Mouse (Mus musculus) forebrain, embryonic 11.5 days (tissue): ENCODE results near the gene Tlr13. TPM values are rescaled to one million over a fixed set of nuclear protein-coding genes. Genes with fewer than 3 reads are reported as not detected.

Experiments
- ATAC-seq: fragments of 200-750 bp; cut with Nextera tagmentation; replicated peaks from 2 replicates; pipeline ENCODE4 v1.8.0; 2017; ENCODE audit warnings: moderate TSS enrichment; ENCODE audit not compliant: low FRiP score
- DNase-seq: peaks from one replicate; pipeline ENCODE4 v3.0.0-alpha.2; 2017; ENCODE audit warnings: low spot score
- H3K27ac ChIP-seq: fragments of 300-500 bp; sonication (generic); 2 replicates; pipeline ENCODE4 v1.5.1; 2014; ENCODE audit warnings: low read depth, low read length
- H3K27me3 ChIP-seq: fragments of 300-500 bp; sonication (generic); 2 replicates; pipeline ENCODE4 v1.6.1; 2014; ENCODE audit warnings: mild to moderate bottlenecking, low read length, mixed read lengths; ENCODE audit not compliant: control insufficient read depth, insufficient read depth
- H3K36me3 ChIP-seq: fragments of 300-500 bp; sonication (generic); 2 replicates; pipeline ENCODE4 v1.6.1; 2014; ENCODE audit warnings: mild to moderate bottlenecking, low read length, moderate library complexity, mixed read lengths; ENCODE audit not compliant: control insufficient read depth, insufficient read depth
- H3K4me1 ChIP-seq: fragments of 300-500 bp; sonication (generic); replicated peaks from 2 replicates; pipeline ENCODE4 v1.6.1; 2014; ENCODE audit warnings: low read length, mixed read lengths; ENCODE audit not compliant: control insufficient read depth, insufficient read depth
- H3K4me2 ChIP-seq: fragments of 300-500 bp; sonication (generic); 2 replicates; pipeline ENCODE4 v1.6.1; 2014; ENCODE audit warnings: low read depth, mild to moderate bottlenecking, low read length, moderate library complexity, mixed read lengths; ENCODE audit not compliant: severe bottlenecking
- H3K4me3 ChIP-seq: fragments of 300-500 bp; sonication (generic); 2 replicates; pipeline ENCODE4 v1.5.1; 2014; ENCODE audit warnings: low read depth, low read length
- H3K9ac ChIP-seq: fragments of 300-500 bp; sonication (generic); 2 replicates; pipeline ENCODE4 v1.6.1; 2014; ENCODE audit warnings: low read length
- H3K9me3 ChIP-seq: fragments of 300-500 bp; sonication (generic); 2 replicates; pipeline ENCODE4 v1.6.1; 2016; ENCODE audit warnings: low read length, mixed read lengths; ENCODE audit not compliant: control insufficient read depth
- WGBS: fragments of 180-500 bp; shearing (Covaris S2); extraction: QIAGEN DNeasy Blood & Tissue Kit; methylation state at CpG from one replicate; pipeline ENCODE4 v1.1.7; 2014; 5-methylcytosine and 5-hydroxymethylcytosine counted together
- polyA plus RNA-seq: library from polyadenylated mRNA; unstranded; fragments of >200 nt; fragmentation: Nextera tagmentation; extraction: Ambion mirVana; gene quantifications from 2 replicates; pipeline ENCODE4 v1.2.1, GENCODE M21; 2014

The Tlr13 gene
- polyA plus RNA-seq = 0.12 and 0.41 TPM in 2 replicates

GRCm38 (mm10) chrX:106142936-106143335, at the start of gene Tlr13:
Gene Tlr13, plus strand, starts transcription at chrX:106143204.
- Histone ChIP-seq H3K27me3 (no peaks in the 10 kb centered on the region), H3K4me2 (no peak within 1 kb of the TSS), H3K4me3 (no peak within 1 kb of the TSS), H3K9ac (no peak within 1 kb of the TSS), H3K4me1 (no peaks in the 10 kb centered on the region), H3K27ac (no peak within 1 kb of the TSS), H3K36me3 (no peaks in the 10 kb centered on the region), H3K9me3 (no peaks in the 10 kb centered on the region)
- DNase-seq = no peak
- WGBS = 91% methylated on average over 6 of the region's 6 CpGs
- ATAC-seq = no peak

GRCm38 (mm10) chrX:106105464-106105863, 37.5 kb upstream of the Tlr13 start:
- no peaks in the 10 kb centered on the region for H3K9me3 ChIP-seq
- no peak overlapping the region for H3K4me2 ChIP-seq
- no peaks in the 10 kb centered on the region; the same call in 1 of the 2 replicates for H3K27me3 ChIP-seq
- 68% methylated on average over 2 of the region's 2 CpGs for WGBS
- no peaks in the 10 kb centered on the region for H3K36me3 ChIP-seq
- ATAC-seq (no peak), DNase-seq (no peak)
- H3K9ac ChIP-seq = no peak overlapping the region
- no peaks in the 10 kb centered on the region for H3K4me1 ChIP-seq
- H3K4me3 ChIP-seq = no peak overlapping the region
- H3K27ac ChIP-seq = no peak overlapping the region

GRCm38 (mm10) chrX:106113881-106114280, 29.1 kb upstream of the Tlr13 start:
- no peaks in the 10 kb centered on the region for H3K4me1 ChIP-seq
- no peaks in the 10 kb centered on the region for H3K9me3 ChIP-seq
- no peaks in the 10 kb centered on the region for H3K27me3 ChIP-seq
- DNase-seq = no peak
- H3K27ac ChIP-seq = no peak overlapping the region
- no peak for ATAC-seq
- 81% methylated on average over 4 of the region's 4 CpGs for WGBS
- no peak overlapping the region for H3K4me3 ChIP-seq
- H3K4me2 ChIP-seq = no peak overlapping the region
- no peak overlapping the region for H3K9ac ChIP-seq
- no peaks in the 10 kb centered on the region for H3K36me3 ChIP-seq

- ATAC-seq (no peak), DNase-seq (no peak)
- H3K9ac ChIP-seq = no peak overlapping the region
- WGBS = 91% methylated on average over 1 of the region's 1 CpGs
- H3K9me3 ChIP-seq = no peaks in the 10 kb centered on the region
- no peaks in the 10 kb centered on the region for H3K27me3 ChIP-seq
- no peaks in the 10 kb centered on the region for H3K36me3 ChIP-seq
- no peak overlapping the region for H3K4me3 ChIP-seq
- no peak overlapping the region for H3K4me2 ChIP-seq
- H3K4me1 ChIP-seq = no peaks in the 10 kb centered on the region
- H3K27ac ChIP-seq = no peak overlapping the region
Observed at GRCm38 (mm10) chrX:106114674-106115073, 28.3 kb upstream of the Tlr13 start.

- Histone ChIP-seq H3K9ac (no peak overlapping the region), H3K4me1 (no peaks in the 10 kb centered on the region), H3K4me3 (no peak overlapping the region), H3K36me3 (no peaks in the 10 kb centered on the region; the same call in 1 of the 2 replicates), H3K9me3 (no peaks in the 10 kb centered on the region), H3K27ac (no peak overlapping the region), H3K27me3 (no peaks in the 10 kb centered on the region; the same call in 1 of the 2 replicates), H3K4me2 (no peak overlapping the region)
- 87% methylated on average over 2 of the region's 2 CpGs for WGBS
- ATAC-seq (no peak), DNase-seq (no peak)
Observed at GRCm38 (mm10) chrX:106122823-106123222, 20.2 kb upstream of the Tlr13 start.

- no peak for ATAC-seq
Observed at GRCm38 (mm10) chrX:106128283-106128682, 14.7 kb upstream of the Tlr13 start.

GRCm38 (mm10) chrX:106129877-106130276, 13.1 kb upstream of the Tlr13 start:
- H3K4me1 ChIP-seq = no peaks in the 10 kb centered on the region
- ATAC-seq = no peak
- WGBS = 92% methylated on average over 4 of the region's 4 CpGs
- H3K9ac ChIP-seq = no peak overlapping the region
- H3K27me3 ChIP-seq = no peaks in the 10 kb centered on the region; the same call in 1 of the 2 replicates
- no peaks in the 10 kb centered on the region for H3K36me3 ChIP-seq
- no peak overlapping the region for H3K4me3 ChIP-seq
- DNase-seq = no peak
- H3K9me3 ChIP-seq = no peaks in the 10 kb centered on the region
- no peak overlapping the region for H3K4me2 ChIP-seq
- H3K27ac ChIP-seq = no peak overlapping the region

More at GRCm38 (mm10) chrX:106128283-106128682, 14.7 kb upstream of the Tlr13 start:
- H3K4me1 ChIP-seq = no peaks in the 10 kb centered on the region
- no peak for DNase-seq
- H3K27me3 ChIP-seq = no peaks in the 10 kb centered on the region; the same call in 1 of the 2 replicates
- H3K36me3 ChIP-seq = no peaks in the 10 kb centered on the region
- H3K4me3 ChIP-seq = no peak overlapping the region
- 85% methylated on average over 6 of the region's 6 CpGs for WGBS
- H3K4me2 ChIP-seq = no peak overlapping the region
- no peak overlapping the region for H3K27ac ChIP-seq
- no peaks in the 10 kb centered on the region for H3K9me3 ChIP-seq
- no peak overlapping the region for H3K9ac ChIP-seq

- Histone ChIP-seq H3K9ac (no peak overlapping the region), H3K36me3 (no peaks in the 10 kb centered on the region), H3K4me2 (no peak overlapping the region), H3K27ac (no peak overlapping the region), H3K9me3 (no peaks in the 10 kb centered on the region), H3K4me3 (no peak overlapping the region), H3K4me1 (no peaks in the 10 kb centered on the region), H3K27me3 (no peaks in the 10 kb centered on the region)
- no peak for ATAC-seq
- 94% methylated on average over 3 of the region's 3 CpGs for WGBS
- DNase-seq = no peak
Observed at GRCm38 (mm10) chrX:106134916-106135315, 8.1 kb upstream of the Tlr13 start.

- no peak for ATAC-seq
- no peaks in the 10 kb centered on the region for H3K4me1 ChIP-seq
- no peak for DNase-seq
- H3K9me3 ChIP-seq = no peaks in the 10 kb centered on the region
- H3K27me3 ChIP-seq = no peaks in the 10 kb centered on the region
- WGBS = 88% methylated on average over 4 of the region's 4 CpGs
- no peak overlapping the region for H3K4me3 ChIP-seq
- H3K36me3 ChIP-seq = no peaks in the 10 kb centered on the region
- H3K4me2 ChIP-seq = no peak overlapping the region
- no peak overlapping the region for H3K27ac ChIP-seq
- no peak overlapping the region for H3K9ac ChIP-seq
Observed at GRCm38 (mm10) chrX:106135484-106135883, 7.5 kb upstream of the Tlr13 start.
